Mouse (Mus musculus): ENCODE data around the gene Rbfox1.

DNA sequence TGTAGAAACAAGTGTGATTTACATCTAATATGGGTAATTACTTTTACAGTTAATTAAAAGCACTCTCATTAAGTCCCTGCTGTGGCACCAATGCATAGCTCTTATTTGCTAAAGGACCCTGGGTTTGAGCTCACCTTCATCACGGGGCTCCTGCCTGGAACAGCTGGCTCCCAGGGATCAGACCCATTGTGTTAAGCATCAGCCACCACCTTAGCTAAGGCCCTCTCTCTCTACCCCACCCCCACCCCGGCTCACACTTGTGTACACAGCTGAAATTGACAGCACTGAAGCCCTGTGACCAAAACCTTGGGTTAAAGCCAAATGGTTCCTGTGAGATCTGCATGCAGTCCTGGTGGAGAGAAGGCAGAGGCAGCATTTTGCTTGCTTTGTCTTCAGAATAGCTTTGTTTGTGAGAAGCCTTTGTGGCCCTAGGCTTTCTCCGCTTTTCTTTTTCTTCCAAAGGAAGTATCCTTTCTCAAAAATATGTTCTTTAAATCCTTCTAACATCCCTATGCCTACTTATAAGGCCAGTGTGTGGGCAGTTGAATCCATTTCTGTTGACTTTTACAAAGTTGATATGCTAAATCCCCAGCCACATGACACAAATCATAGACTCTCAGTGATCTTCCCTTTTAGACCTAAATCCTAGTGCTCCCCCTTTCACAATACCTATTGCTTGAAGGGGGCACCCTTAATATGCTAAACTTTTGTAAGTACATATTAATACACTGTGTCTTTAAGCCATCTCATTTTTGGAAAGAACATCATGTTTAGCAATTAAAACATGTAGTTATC lies 594.7 kb downstream of the Rbfox1 start:
- no peak for TF ChIP-seq EP300 (IDR thresholded peaks at IDR 0.05; ENCODE audit: low read depth in 1 of 2, low read length in 2 of 2)
- TF ChIP-seq CTCF (IDR thresholded peaks at IDR 0.05 in 2 of 3, conservative IDR thresholded peaks at IDR 0.05 in 1 of 3; ENCODE audit: control insufficient read depth in 1 of 3, insufficient read depth in 1 of 3, low read depth in 2 of 3, low read length in 3 of 3, poor library complexity in 1 of 3, severe bottlenecking in 1 of 3) = no peak
- TF ChIP-seq ZC3H11A (IDR thresholded peaks at IDR 0.05; ENCODE audit: low read depth, low read length) = no peak
- no peak for TF ChIP-seq USF1 (IDR thresholded peaks at IDR 0.05; ENCODE audit: low read depth, low read length)
- no peak for TF ChIP-seq ZMIZ1 (IDR thresholded peaks at IDR 0.05; ENCODE audit: low read depth, low read length)
- TF ChIP-seq MAFK (IDR thresholded peaks at IDR 0.05; ENCODE audit: borderline replicate concordance, low read depth, low read length) = no peak
- TF ChIP-seq MYC (IDR thresholded peaks at IDR 0.05; ENCODE audit: low read depth, low read length) = no peak
- no peak for TF ChIP-seq TBP (IDR thresholded peaks at IDR 0.05; ENCODE audit: low read depth, low read length)
- no peak for TF ChIP-seq POLR2A (IDR thresholded peaks at IDR 0.05; ENCODE audit: control insufficient read depth in 1 of 2, insufficient read depth in 1 of 2, low read depth in 1 of 2, low read length in 2 of 2, poor library complexity in 1 of 2)
- no peak for TF ChIP-seq TAL1 (IDR thresholded peaks at IDR 0.05; ENCODE audit: low read length)
- no peak for TF ChIP-seq JUND (IDR thresholded peaks at IDR 0.05; ENCODE audit: low read depth, low read length)
- no peak for TF ChIP-seq CHD1 (IDR thresholded peaks at IDR 0.05; ENCODE audit: low read depth, low read length)
- TF ChIP-seq ELF1 (IDR thresholded peaks at IDR 0.05; ENCODE audit: low read depth, low read length) = no peak
- TF ChIP-seq POLR2AphosphoS2 (IDR thresholded peaks at IDR 0.05; ENCODE audit: low read length) = no peak
